Mouse (Mus musculus) spleen, postnatal 14 days (tissue): ENCODE measurements around the gene Vmn2r88.
"Not testable (repeated sequence)": the region's sequence is repeated elsewhere in the genome, so short reads cannot be mapped to it uniquely, and the experiment has no call there.

Experiments used
- DNase-seq, 2 experiments: peaks; one replicate each; pipeline ENCODE4 v3.0.0; 2021 to 2022; ENCODE audit warnings: low spot score in 2 of 2

Vmn2r88 gene

GRCm38 (mm10) chr14:51410520-51410919 is at the start of gene Vmn2r88:
Gene Vmn2r88 (plus strand): TSS chr14:51410820.
- DNase-seq, result no peak

- no peak for DNase-seq
These were observed 49.2 kb upstream of the Vmn2r88 start, which contains the start of gene Gm7247 for GRCm38 (mm10) chr14:51361456-51361855. Gene Gm7247 (plus strand): TSS chr14:51361756.

GRCm38 (mm10) chr14:51382805-51383204 is 27.8 kb upstream of the Vmn2r88 start:
- DNase-seq, result no peak

GRCm38 (mm10) chr14:51384351-51384750 is 26.3 kb upstream of the Vmn2r88 start:
- no peak for DNase-seq

- no peak for DNase-seq
These were observed 24.9 kb upstream of the Vmn2r88 start for GRCm38 (mm10) chr14:51385741-51386140.

- no peak for DNase-seq
These were observed 22.9 kb upstream of the Vmn2r88 start for GRCm38 (mm10) chr14:51387768-51388167.

- no peak for DNase-seq
These were observed 22.4 kb upstream of the Vmn2r88 start for GRCm38 (mm10) chr14:51388222-51388621.

- no peak for DNase-seq
These were observed 13.3 kb downstream of the Vmn2r88 start for GRCm38 (mm10) chr14:51423885-51424284.

- DNase-seq, result not testable (repeated sequence)
These were observed 19.5 kb downstream of the Vmn2r88 start for GRCm38 (mm10) chr14:51430138-51430537.

- no peak for DNase-seq
These were observed 23.9 kb downstream of the Vmn2r88 start for GRCm38 (mm10) chr14:51434546-51434945.

- no peak for DNase-seq
These were observed 24.4 kb downstream of the Vmn2r88 start for GRCm38 (mm10) chr14:51435020-51435419.

- DNase-seq, result no peak
These were observed 28.3 kb downstream of the Vmn2r88 start for GRCm38 (mm10) chr14:51438955-51439354.

- DNase-seq, result not testable (repeated sequence)
These were observed 40.9 kb downstream of the Vmn2r88 start, which contains the start of gene Vmn2r89 for GRCm38 (mm10) chr14:51451557-51451956. Gene Vmn2r89 (plus strand): TSS chr14:51451857.
